Mouse (Mus musculus) ES-Bruce4 (cell line): ENCODE data around the gene Irf1.

Experiments used
- CTCF ChIP-seq: IDR thresholded peaks from one replicate; pipeline ENCODE4 v1.8.1; 2011; ENCODE audit warnings: low read depth, low read length
- POLR2A ChIP-seq: IDR thresholded peaks from one replicate; pipeline ENCODE4 v1.8.1; 2011; ENCODE audit warnings: low read length; ENCODE audit not compliant: insufficient read depth

- TF ChIP-seq POLR2A = no peak
- TF ChIP-seq CTCF = no peak
Observed at GRCm38 (mm10) chr11:53778455-53778854, 8.6 kb downstream of the Irf1 start.
